Mouse (Mus musculus) regulatory T cell (primary cell): ENCODE data around the gene Sfxn3.

Experiments
- in situ Hi-C: fragments of 300-600 bp; cut with MboI, MseI; formaldehyde crosslinking; loops from one replicate; pipeline ENCODE4 v1.15.1; 2025; ENCODE audit warnings: high pct_unique_total_duplicates

The Sfxn3 gene

DNA sequence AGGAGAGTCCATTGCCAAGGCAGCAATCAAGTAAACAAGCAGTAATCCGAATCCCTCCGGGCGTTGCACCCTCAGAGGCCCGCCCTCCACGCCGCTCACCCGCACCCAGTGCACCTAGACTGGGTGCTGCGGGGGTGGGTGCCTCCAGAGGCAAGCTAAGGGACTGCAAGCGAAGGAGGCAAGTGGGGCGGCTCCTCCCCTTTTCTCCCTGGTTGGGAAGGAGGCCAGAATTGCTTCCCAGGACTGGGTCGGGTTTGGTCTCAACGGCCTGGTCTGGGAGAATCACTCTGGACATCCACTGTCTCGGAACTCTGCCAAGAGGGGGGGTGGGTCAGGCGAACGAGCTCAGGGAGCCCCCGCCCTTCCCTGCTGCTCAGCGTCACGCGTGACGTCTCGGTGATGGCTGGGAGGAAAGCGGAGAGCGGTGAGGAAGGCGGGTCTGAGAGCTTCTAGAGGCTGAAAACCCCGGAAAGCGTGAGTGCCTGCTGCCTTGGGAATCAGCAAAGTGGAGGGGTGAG lies at the start of gene Sfxn3:
Sfxn3 (plus strand) TSS at position 87 of the 518 bp plus-strand sequence.
- in situ Hi-C loops, result no loop called here

DNA sequence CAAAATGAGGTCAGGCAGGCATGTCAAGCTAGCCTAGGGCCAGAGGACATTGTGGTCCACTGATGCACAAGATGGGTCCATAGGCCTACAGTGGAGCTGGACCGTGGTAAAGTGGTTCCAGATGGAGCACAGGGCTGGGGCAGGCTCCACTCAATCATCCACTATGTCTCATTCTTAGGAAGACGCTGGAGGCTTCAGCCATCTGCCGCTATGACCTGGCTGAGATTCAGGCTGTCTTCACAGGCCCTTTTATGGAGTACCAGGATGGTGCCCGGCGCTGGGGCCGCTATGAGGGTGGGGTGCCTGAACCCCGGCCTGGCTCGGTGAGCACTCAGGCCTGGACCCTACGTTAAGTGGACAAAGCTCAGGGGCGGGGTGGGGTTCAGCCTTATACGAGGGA lies 49.5 kb upstream of the Sfxn3 start:
- in situ Hi-C loops, result no loop called here

DNA sequence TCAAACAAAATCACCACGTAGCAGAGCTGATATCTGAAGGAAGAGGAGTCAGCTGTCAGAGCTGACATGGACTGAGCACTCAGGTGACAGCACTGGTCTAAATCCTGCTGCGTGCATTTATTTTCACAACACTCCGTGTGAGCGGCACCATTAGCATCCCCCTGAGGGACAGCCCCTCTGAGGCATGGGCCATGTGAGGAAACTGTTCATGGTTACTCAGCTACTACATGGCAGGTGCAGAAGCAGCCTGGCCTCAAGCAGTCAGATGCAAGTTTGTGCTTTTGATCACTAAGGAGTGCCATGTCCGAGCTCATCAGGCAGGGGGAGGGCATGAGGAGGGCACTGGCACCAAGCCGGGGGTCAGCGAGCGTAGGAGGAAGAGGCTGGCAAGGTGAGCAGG lies 47.7 kb upstream of the Sfxn3 start:
- in situ Hi-C loops, result no loop called here

DNA sequence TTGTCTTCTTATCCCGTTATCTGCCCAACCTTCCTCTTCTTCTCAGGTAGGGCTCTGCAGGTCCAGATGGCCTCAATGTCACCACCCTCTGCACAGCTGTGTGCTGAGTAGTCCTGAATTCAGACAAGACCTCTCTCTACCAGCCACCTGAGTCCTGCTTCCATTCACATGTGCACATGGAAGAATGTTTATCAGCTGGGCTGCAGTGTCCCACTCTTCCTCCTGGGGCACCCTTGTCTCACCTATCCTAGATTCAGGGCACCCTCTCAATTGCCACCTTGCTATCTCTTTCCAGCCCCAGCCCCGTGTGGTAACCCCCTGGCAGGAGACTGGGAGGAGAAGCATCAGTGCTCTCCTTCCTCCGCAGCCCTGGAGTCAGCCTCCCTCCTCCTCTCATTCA lies 45.0 kb upstream of the Sfxn3 start:
- in situ Hi-C loops, result no loop called here

DNA sequence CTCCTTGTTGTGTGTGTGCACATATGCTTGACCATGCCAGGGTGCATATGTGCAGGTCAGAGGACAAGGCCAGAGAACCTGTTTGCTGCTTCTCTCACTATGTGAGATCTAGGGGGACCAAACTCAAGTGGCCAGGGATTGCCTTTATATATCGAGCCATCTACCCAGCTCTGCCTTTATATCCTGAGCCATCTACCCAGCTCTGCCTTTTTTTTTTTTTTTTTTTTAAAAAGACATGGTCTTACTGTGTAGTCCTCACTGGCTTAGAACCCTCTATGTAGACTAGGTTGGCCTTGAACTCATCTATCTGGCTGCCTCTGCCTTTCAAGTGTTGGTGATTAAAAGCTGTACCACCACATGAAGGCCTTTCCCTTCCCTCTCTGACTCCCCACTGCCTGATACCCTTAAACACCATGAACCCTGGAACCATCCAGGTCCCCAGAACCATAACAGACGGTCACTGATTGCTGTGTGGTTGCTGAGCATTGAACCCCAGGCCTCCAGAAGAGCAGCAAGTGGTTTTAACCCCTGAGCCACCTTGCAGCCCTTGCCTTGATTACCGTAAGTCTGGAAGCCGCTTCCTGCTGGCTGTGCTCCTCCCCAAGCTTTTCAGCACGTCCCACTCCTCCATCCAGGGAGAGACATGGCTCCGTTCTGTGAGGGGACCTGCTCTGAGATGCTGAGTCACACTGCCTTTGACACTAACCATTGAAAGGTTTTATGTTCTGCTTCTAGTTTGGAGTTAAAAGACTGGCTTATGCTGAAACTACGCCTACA lies 43.4 kb upstream of the Sfxn3 start:
- in situ Hi-C loops, result no loop called here

DNA sequence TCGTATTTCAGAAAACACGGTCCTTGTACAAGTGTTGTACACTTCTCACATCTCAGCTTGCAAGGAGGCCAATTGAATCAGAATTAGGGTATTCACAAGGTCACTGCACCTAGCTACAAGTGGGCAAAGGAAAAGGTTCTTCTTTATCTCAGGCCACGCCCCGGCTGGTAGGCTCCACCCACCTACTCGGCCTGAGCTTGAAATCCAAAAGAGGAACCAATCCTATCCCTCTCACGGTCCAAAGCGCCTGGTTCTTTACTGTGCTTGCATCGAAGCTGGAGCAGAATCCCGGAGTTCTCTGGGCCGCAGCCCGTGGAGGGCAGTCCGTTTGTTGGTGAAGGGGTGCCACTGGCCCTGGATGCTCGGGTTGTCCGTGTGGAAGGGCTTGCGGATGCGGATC lies 41.9 kb upstream of the Sfxn3 start, which contains the start of gene Twnk:
Twnk (plus strand) TSS at position 220 of the 400 bp plus-strand sequence.
- in situ Hi-C loops, result loop anchor here (5.0 kb wide), 1 partner anchor 73 kb away; the partner anchor contains the start of gene Slf2

DNA sequence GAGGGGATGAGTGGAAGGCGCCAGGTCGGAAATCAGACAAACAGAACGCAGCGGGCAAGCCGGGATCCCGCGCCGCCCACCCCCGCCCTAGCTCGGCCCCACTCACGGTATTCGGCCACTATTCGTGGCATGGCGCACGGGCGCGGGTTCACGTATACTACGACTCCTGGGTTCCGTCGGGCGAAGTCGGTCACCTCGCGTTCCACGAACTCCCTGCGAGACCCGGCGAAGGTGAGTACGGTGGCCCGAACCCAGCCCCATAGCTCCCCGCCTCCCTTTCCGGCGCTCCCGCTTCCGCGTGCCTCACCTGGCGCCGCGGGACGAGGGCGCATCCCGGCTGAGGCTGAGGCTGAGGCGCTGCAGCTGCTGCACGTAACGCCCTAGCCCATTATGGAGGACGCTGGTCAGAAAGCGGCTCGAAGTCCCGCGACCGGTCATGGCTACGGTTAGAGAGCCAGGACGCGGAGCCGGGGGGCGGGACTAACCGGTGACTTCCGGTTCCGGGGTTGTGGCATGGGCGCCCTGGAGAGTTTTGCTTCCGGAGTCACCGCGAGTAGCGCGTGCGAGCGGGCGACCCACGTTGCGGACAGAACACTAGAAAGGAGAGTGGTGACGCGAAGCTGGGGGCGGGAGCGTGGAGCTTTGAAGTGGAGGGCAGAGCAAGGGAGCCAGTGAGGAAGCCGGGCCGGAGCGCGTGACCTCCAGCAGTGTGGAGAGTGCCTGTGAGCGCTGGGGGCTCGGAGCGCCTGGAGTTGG lies 41.2 kb upstream of the Sfxn3 start, which contains the start of gene Mrpl43:
Mrpl43 (minus strand) TSS at position 486 of the 756 bp plus-strand sequence.
- in situ Hi-C loops, result loop anchor here (5.0 kb wide), 1 partner anchor 74 kb away; the partner anchor contains the start of gene Slf2

DNA sequence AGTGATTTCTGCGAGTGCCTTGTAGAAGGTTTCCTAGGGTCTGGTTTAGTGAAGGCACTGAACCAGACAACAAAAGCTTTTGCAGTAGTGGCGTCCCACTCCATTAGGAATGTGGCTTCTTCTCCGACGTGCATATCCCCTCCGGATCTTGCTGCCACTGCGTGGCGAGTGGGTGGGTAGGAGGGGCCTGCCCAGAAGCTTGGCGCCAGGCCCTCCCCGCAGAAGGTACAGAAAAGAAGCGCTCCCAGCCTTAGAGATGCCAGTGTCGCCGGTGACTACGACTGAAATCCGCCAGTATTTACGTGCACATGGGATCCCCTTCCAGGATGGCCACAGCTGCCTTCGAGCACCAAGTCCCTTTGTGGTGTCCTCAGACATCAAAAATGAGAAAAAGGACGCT lies 40.3 kb upstream of the Sfxn3 start:
- in situ Hi-C loops, result loop anchor here (5.0 kb wide), 1 partner anchor 75 kb away; the partner anchor contains the start of gene Slf2

DNA sequence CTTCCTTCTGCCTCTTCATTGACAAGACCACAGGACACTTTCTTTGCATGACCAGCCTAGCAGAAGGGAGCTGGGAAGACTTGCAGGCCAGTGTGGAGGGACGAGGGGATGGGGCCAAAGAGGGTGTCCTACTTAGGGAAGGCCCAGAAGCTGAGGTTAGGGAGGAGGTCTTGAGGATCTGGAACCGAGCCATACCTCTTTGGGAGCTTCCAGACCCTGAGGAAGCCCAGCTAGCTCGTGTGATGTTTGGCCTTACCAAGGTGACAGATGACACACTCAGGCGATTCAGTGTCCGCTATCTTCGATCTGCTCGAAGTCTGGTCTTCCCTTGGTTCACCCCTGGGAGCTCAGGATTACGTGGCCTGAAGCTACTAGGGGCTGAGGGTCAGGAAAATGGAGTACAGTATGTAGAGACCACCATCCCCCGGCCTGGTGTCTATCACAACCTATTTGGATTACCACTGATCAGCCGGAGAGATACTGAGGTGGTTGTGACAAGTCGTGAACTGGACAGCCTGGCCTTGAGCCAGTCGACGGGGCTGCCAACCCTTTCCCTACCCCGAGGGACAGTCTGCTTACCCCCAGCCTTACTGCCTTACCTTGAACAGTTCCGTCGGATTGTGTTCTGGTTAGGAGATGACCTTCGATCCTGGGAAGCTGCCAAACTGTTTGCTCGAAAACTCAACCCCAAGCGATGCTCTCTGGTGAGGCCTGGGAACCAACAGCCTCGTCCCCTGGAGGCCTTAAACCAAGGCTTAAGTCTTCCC lies 39.7 kb upstream of the Sfxn3 start:
- in situ Hi-C loops, result loop anchor here (5.0 kb wide), 1 partner anchor 75 kb away; the partner anchor contains the start of gene Slf2

DNA sequence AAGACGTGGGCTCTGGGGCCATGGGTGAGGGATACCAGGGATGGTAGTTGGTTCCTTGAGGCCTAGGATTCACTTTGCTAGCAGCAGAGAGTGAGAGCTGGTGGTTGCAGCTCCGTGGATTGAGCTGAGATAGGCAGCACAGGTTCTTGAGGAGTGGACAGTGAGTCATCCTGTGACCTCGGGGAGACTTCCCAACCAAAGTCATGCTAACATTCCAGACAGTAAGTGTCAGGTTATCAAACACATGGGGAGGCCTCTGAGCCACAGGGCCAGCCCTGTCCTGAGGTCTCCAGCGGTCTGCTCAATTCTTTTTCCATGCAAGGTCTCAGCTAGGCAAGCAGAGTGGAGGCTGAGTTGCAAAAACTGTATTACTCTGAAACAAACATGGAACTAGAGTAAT lies 36.7 kb upstream of the Sfxn3 start:
- in situ Hi-C loops, result no loop called here

DNA sequence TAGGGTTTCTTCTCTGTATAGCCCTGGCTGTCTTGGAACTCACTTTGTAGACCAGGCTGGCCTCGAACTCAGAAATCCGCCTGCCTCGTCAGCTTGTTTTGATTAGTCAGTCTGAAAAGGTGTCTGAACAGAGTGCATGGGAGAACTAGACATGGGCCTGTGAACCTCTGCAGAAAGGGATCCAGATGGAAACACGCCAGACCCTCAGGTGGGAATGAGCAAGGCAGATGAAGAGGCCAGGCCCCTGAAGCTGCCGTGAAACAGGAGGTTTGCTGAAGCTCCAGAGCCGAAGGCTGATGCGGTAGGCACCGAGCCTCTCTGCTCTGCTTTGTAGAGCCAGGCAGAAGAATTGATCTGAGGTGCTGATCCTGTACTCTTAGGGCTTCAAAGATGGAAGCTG lies 35.1 kb upstream of the Sfxn3 start:
- in situ Hi-C loops, result no loop called here

DNA sequence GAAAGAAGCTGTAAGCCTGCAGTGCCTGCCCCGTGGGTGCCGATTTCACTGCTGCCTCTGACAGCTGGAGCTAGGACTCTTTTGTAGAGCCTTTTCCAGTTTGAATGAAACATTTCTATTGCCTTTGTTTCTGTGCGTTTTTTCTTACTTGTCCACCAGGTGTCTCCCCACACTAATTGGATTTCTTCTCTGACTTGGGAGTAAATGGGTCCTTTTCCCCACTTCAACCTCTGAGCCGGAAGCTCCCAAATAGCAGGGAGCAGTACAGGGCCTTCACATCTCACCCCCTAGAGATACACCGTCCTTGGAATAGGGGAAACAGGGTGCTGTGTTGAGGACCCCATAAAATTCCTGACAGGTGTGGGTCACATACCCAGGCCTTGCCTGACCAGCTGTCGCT lies 34.7 kb upstream of the Sfxn3 start:
- in situ Hi-C loops, result no loop called here

DNA sequence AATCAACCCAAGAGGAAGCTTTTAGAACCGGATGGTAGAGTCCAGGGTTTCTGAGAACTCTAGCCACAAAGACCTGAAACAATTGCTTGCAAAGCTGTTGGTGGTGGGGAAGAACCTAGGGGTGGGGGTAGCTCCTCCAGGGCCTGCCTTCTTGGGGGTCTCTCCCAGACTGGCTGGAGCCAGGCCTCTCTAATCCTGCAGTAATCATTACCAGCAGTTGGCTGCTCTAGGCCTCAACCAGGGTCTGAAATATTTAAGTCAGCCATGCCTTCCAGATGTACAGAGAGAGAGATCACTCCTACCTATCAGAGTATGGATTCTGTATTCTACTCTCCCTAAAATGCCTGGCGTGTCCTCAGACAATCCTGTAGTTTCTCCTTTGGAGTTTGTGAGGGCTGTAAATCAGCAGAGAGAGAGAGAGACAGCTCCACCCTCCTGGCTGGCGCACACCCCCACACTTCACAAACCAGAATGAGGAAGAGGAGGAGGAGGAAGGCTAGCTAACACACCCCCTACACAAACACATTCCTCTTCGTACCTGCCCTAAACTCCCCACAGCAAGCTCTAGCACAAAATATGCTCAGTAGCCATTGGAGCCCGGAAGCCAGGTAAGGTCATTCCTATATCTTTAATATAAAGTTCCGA lies 33.6 kb upstream of the Sfxn3 start:
- in situ Hi-C loops, result no loop called here

DNA sequence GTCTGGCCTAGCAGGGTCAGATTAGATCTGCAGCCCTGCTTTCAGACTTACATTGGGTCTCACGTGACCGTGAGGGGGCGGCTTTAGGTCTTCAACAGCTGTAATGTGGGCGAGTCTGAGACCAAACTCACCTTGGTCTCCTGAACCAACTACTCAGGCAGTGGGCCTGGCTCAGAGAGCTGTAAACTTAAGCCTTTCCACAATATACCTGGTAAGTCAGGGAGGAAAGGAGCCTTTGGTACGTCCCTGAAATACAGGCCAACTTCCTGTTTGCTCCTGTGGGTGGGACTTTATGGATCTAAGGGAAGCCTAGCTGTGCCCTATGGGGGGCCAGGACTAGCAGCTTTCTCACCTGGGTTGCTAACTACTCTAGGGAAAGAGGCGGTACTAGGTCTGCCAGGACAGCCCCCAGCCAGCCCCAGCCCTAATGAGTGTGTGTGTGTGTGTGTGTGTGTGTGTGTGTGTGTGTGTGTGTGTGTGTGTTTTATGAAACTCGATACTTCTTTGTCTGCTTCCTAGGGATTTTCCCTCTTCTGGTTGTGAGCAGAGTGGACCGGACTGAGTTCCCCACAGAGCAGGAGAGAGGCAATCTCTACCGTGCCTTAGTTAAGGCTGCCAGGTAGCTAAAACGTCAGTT lies 32.9 kb upstream of the Sfxn3 start, which contains the start of gene Lzts2:
Lzts2 (plus strand) TSS at position 80 of the 637 bp plus-strand sequence.
- in situ Hi-C loops, result no loop called here

DNA sequence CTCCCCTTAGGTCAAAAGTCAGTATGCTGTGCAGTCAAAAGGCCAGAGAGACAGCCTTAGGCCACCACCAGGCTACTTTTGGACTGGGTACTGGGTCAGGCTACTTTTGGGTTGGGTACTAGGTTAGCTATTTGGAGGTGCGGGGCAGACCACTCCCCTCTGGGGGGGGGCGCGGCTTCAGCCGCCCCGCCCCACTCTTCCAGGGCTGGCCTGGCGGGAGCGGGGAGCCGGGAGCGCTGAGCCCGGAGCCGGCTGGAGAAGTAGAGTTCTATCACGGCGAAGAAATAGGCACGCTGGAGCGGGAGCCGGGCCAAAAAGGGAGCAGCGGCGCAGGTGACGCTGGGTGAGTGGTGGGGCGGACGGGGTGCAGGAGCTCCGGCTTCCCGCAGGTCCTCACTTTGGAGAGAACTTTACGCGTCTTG lies 32.3 kb upstream of the Sfxn3 start:
- in situ Hi-C loops, result no loop called here

DNA sequence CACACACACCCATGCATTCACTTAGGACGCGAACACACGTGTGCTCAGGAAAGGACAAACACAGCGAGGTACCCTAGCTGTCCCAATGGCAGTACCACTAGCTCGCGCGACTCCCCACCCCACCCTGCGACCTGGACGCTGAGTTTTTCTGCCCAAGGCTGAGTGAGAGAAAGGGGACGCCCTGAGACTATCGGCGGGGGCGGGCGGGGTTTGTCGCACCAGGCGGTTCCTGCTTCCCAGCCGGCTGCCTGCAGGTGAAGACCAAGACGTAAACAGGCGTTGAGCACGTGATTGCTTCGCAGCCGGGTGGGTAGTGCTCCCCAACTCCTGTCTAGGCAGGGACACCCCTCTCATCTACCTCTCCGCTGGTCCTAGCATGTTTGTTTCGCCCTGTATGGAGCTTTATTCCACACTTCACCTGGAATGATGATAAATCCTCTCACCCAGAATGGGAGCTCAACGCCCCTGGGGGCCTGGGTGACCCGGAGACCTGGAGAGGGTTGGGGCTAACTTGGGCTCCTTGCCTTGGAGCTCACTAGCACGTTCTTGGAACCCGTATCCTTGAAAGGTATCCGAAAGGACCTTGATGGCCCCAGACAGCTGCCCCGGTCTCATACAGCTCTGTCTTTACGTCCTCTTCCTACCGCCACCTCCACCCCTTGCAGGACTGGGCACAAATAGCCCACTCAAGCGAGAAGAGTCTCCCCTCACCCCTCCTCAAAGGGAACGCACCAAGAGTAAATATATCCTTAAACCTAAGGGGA lies 31.6 kb upstream of the Sfxn3 start:
- in situ Hi-C loops, result no loop called here

DNA sequence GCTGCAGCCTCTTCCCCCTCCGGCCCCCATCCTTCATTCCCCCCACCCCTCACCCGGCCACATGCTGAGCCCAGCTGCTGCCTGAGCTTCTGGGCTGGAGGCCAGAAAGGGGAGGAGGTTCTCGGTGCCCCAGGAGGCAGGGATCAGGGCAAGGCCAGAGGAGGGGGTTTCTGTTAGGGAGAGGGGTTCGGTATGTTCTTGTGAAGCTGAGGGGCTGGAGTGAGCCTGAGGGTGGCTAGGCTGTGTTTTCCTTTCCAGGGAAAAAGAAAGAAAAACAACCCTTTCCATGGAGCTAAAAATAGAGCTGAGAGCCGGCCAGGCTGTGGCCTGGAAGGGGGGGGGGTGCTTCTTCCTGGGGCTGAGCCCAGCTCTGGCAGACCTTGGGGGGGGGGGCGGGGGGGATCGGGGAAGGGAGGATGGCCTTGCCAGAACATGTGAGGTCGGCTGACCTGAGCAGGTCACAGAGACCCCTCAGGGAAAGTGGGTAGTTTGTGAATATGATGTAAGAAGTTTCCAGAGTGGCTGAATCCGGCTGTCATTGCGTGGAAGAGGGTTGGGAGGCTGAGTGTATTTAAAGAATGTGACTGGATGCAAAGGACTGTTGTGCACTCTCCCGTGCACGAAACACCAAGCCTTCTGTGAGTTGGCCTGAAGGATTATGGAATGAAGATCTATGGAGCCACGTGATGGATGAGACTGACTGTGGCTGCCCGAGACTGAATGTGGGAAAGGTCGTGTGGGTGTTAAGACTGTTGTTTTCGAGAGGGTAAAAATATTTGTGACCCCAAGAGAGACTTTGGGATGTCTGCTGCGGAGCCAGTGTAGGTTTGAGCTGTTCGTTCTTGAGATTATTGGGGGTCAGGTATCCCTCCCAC lies 30.7 kb upstream of the Sfxn3 start:
- in situ Hi-C loops, result no loop called here

DNA sequence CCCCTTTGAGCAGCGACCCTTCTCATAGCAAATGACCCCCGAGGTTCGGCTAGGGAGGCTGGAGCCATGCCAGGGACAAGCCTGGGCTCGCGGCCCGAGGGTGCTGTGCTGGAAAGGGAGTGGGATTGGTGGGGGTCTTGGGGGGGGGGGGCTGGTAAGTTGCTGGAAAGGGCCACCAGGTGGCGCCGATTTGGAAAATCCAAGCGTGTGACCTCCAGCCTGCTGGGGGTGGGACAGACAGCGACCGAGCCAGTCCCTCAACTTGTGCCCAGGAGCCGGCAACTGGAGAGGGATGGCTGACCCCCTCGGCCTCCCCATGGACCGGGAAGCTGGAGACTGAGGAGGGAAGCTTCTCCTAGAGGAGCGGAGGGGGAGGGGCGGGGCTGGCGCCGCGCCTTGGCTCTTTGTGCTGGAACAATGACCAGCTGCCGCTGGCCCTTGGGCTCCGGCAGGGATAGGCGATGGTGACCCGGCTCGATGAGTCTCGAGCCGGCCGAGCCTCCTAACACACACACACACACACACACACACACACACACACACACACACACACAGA lies 30.0 kb upstream of the Sfxn3 start:
- in situ Hi-C loops, result no loop called here
